Comparison of ENCODE assay signal across 8 mouse cellular contexts in genomic region chr1:153331206-153331605, GRCm38 (mm10). TPM values are rescaled to one million over a fixed set of nuclear protein-coding genes. Genes with fewer than 3 reads are reported as not detected.
A peak's percentile ranks its signal among the peaks of the same experiment; 100 is the strongest.
DNase-seq lines count a peak whose midpoint lies in the region; ATAC-seq and TF ChIP-seq lines count a peak whose summit lies in the region.

No protein-coding gene starts in this region.

- no peak for TF ChIP-seq POLR2A in cerebellum, adult 2 months (IDR thresholded peaks at IDR 0.05; ENCODE audit: borderline replicate concordance, insufficient read depth, low read length)

- H3K4me3 ChIP-seq in cerebellum, adult 2 months (replicated peaks; ENCODE audit: insufficient read depth, low read depth, low read length): peak overlapping the region; percentile 23
- peak overlapping the region; percentile 96 for H3K4me3 ChIP-seq in megakaryocyte, embryonic 14.5 days (replicated peaks)
- H3K4me3 ChIP-seq in liver, embryonic 12.5 days: peak overlapping the region; percentile 81

- no peak for ATAC-seq in megakaryocyte, adult 5-6 weeks (ENCODE audit: poor library complexity, severe bottlenecking)
- ATAC-seq in liver, embryonic 12.5 days: no peak

- H3K27me3 ChIP-seq in cerebellum, adult 2 months (ENCODE audit: control insufficient read depth, insufficient read depth, low read length): no peaks in the 10 kb centered on the region
- H3K27me3 ChIP-seq in megakaryocyte, embryonic 14.5 days (replicated peaks): peaks cover 4% of the 10 kb centered on the region
- H3K27me3 ChIP-seq in liver, embryonic 12.5 days (replicated peaks): peaks cover 5% of the 10 kb centered on the region; the same call in 1 of the 2 replicates

- H3K9me3 ChIP-seq in megakaryocyte, embryonic 14.5 days: no peaks in the 10 kb centered on the region
- no peaks in the 10 kb centered on the region for H3K9me3 ChIP-seq in liver, embryonic 12.5 days (replicated peaks)

- H3K4me1 ChIP-seq in cerebellum, adult 2 months (ENCODE audit: control insufficient read depth, insufficient read depth, low read length): peaks cover 5% of the 10 kb centered on the region; the same call in 1 of the 2 replicates
- peaks cover 31% of the 10 kb centered on the region for H3K4me1 ChIP-seq in megakaryocyte, embryonic 14.5 days
- H3K4me1 ChIP-seq in liver, embryonic 12.5 days: peaks cover 40% of the 10 kb centered on the region

- H3K27ac ChIP-seq in cerebellum, adult 2 months (ENCODE audit: insufficient read depth, low read length): no peak overlapping the region
- H3K27ac ChIP-seq in liver, embryonic 12.5 days: no peak overlapping the region

- no peak for TF ChIP-seq CTCF in cerebellum, adult 2 months (IDR thresholded peaks at IDR 0.05; ENCODE audit: borderline replicate concordance, insufficient read depth, low read depth, low read length)

- 10% methylated on average over 4 of the region's 4 CpGs for WGBS in cerebellum, adult 2 months
- WGBS in liver, embryonic 12.5 days (ENCODE audit: insufficient replicate concordance): 10% methylated on average over 4 of the region's 4 CpGs

- H3K9ac ChIP-seq in liver, embryonic 12.5 days: peak overlapping the region; percentile 83

- peaks cover 6% of the 10 kb centered on the region for H3K36me3 ChIP-seq in megakaryocyte, embryonic 14.5 days (replicated peaks; ENCODE audit: low read length)
- H3K36me3 ChIP-seq in liver, embryonic 12.5 days: peaks cover 7% of the 10 kb centered on the region

- peak overlapping the region; percentile 99 for H3K4me2 ChIP-seq in liver, embryonic 12.5 days

- no peak for DNase-seq in cerebellum, adult 2 months
- no peak for DNase-seq in cerebellum, adult 11 months
- no peak for DNase-seq in right cerebral cortex, postnatal 25 days
- no peak for DNase-seq in retina, embryonic 14.5 days (ENCODE audit: low spot score)
- DNase-seq in adrenal gland, postnatal 25 days: no peak

RNA-seq across cellular contexts. Expression of gene Lamc1, which starts 1.4 kb away (rescaled TPM):
- 21.3 and 22.2 TPM in 2 replicates for polyA plus RNA-seq in cerebellum, adult 2 months (2012; rRNA removed)
- 0.89 and 4.1 TPM in 2 replicates for polyA plus RNA-seq in megakaryocyte, embryonic 14.5 days (2012; ENCODE audit: insufficient read depth, low replicate concordance)
- 1.1 and 2.3 TPM in 2 replicates for total RNA-seq in megakaryocyte, adult 5-6 weeks (2015)
- total RNA-seq in megakaryocyte, adult 5-6 weeks (2017): 0.73 and 0.92 TPM in 2 replicates
- 14.8 and 15.7 TPM in 2 replicates for polyA plus RNA-seq in liver, embryonic 12.5 days (2016; fragmentation: Nextera tagmentation; extraction: Ambion mirVana)
- 96.3 and 103 TPM in 2 replicates for total RNA-seq in adrenal gland, postnatal 25 days (2021)

Comparison
In these comparisons a context has a peak if more than half of its experiments do, and no peak if none do; other contexts are left out.
1. H3K4me3 ChIP-seq: peak in every context shown above with its lines; median percentile 96 in megakaryocyte, embryonic 14.5 days; 81 in liver, embryonic 12.5 days; 23 in cerebellum, adult 2 months.